Mouse (Mus musculus) CH12.LX (cell line): ENCODE measurements around the gene Tmem164. TPM values are rescaled to one million over a fixed set of nuclear protein-coding genes. Genes with fewer than 3 reads are reported as not detected.

Experiments used
- DNase-seq: peaks from one replicate; pipeline ENCODE4 v3.0.0-alpha.2; 2013; ENCODE audit errors: extremely low read depth
- H3K27ac ChIP-seq: 2 replicates; pipeline ENCODE4 v1.5.1; 2012; ENCODE audit warnings: low read depth, mild to moderate bottlenecking, control low read depth, moderate library complexity; ENCODE audit not compliant: insufficient read depth
- H3K27me3 ChIP-seq: replicated peaks from 2 replicates; pipeline ENCODE3; 2012; ENCODE audit warnings: inconsistent platforms
- H3K36me3 ChIP-seq, 2 experiments: replicated peaks in 1 of 2; 2 replicates each; pipeline versions ENCODE3 to v1.6.1; 2012; ENCODE audit warnings: inconsistent platforms in 1 of 2, low read length in 1 of 2, mild to moderate bottlenecking in 1 of 2, mixed read lengths in 1 of 2, moderate library complexity in 1 of 2; ENCODE audit not compliant: control insufficient read depth in 1 of 2, insufficient read depth in 1 of 2
- H3K4me1 ChIP-seq, 2 experiments: 2 replicates each; pipeline ENCODE4 v1.6.1; 2012; ENCODE audit warnings: inconsistent platforms in 1 of 2, moderate library complexity in 1 of 2; ENCODE audit not compliant: insufficient read depth in 2 of 2, control insufficient read depth in 1 of 2
- H3K4me2 ChIP-seq: 2 replicates; pipeline ENCODE4 v1.6.1; 2012; ENCODE audit warnings: low read depth, mild to moderate bottlenecking, control low read depth; ENCODE audit not compliant: poor library complexity, insufficient read depth, severe bottlenecking
- H3K4me3 ChIP-seq, 3 experiments: fragments of 150-350 bp in 1 of 3; sonication (generic) in 1 of 3; replicated peaks in 1 of 3; 2 replicates each; pipeline versions ENCODE3 to v1.5.1; 2011 to 2012; ENCODE audit warnings: low read depth in 2 of 3, low read length in 2 of 3, mild to moderate bottlenecking in 2 of 3, moderate library complexity in 2 of 3, control low read depth in 1 of 3, improper control_type of control experiment in 1 of 3, inconsistent platforms in 1 of 3, mixed read lengths in 1 of 3; ENCODE audit not compliant: poor library complexity in 1 of 3
- H3K79me2 ChIP-seq: replicated peaks from 2 replicates; pipeline ENCODE4 v1.6.1; 2012; ENCODE audit warnings: mild to moderate bottlenecking, moderate library complexity; ENCODE audit not compliant: control insufficient read depth, poor library complexity, insufficient read depth, severe bottlenecking; ENCODE audit errors: extremely low read depth
- H3K9ac ChIP-seq: 2 replicates; pipeline ENCODE4 v1.6.1; 2012; ENCODE audit warnings: low read depth, mild to moderate bottlenecking, control low read depth, moderate library complexity; ENCODE audit not compliant: insufficient read depth
- H3K9me3 ChIP-seq: replicated peaks from 2 replicates; pipeline ENCODE3; 2012; ENCODE audit warnings: low read length, inconsistent platforms, mixed read lengths
- CHD1 ChIP-seq: IDR thresholded peaks from 2 replicates; pipeline ENCODE4 v1.6.1; 2012; ENCODE audit warnings: low read depth, low read length, improper control_type of control experiment, inconsistent platforms
- CHD2 ChIP-seq: IDR thresholded peaks from 2 replicates; pipeline ENCODE4 v1.6.1; 2011; ENCODE audit warnings: low read length, improper control_type of control experiment
- EP300 ChIP-seq: IDR thresholded peaks from 2 replicates; pipeline ENCODE4 v1.6.1; 2011; ENCODE audit warnings: low read length, improper control_type of control experiment
- ETS1 ChIP-seq: conservative IDR thresholded peaks from 2 replicates; pipeline ENCODE4 v1.6.1; 2012; ENCODE audit warnings: low read depth, mild to moderate bottlenecking, inconsistent platforms, low read length, improper control_type of control experiment, moderate library complexity
- GABPA ChIP-seq: IDR thresholded peaks from 2 replicates; pipeline ENCODE4 v1.6.1; 2012; ENCODE audit warnings: low read depth, low read length, improper control_type of control experiment, inconsistent platforms; ENCODE audit not compliant: insufficient replicate concordance
- HCFC1 ChIP-seq: IDR thresholded peaks from 2 replicates; pipeline ENCODE4 v1.6.1; 2012; ENCODE audit warnings: low read depth, mild to moderate bottlenecking, inconsistent platforms, low read length, improper control_type of control experiment
- JUN ChIP-seq: IDR thresholded peaks from 2 replicates; pipeline ENCODE4 v1.6.1; 2011; ENCODE audit warnings: low read depth, mild to moderate bottlenecking, low read length, improper control_type of control experiment, moderate library complexity; ENCODE audit not compliant: insufficient read depth
- KAT2A ChIP-seq: IDR thresholded peaks from 2 replicates; pipeline ENCODE4 v1.6.1; 2012; ENCODE audit warnings: low read length, improper control_type of control experiment, inconsistent platforms; ENCODE audit not compliant: insufficient replicate concordance
- MAFK ChIP-seq: IDR thresholded peaks from 2 replicates; pipeline ENCODE4 v1.6.1; 2011; ENCODE audit warnings: low read length, improper control_type of control experiment; ENCODE audit not compliant: insufficient replicate concordance
- MAX ChIP-seq: IDR thresholded peaks from 2 replicates; pipeline ENCODE4 v1.6.1; 2011; ENCODE audit warnings: low read length, improper control_type of control experiment
- MEF2A ChIP-seq: IDR thresholded peaks from 2 replicates; pipeline ENCODE4 v1.6.1; 2014; ENCODE audit warnings: low read depth, mild to moderate bottlenecking, inconsistent platforms, low read length, improper control_type of control experiment, borderline replicate concordance
- MXI1 ChIP-seq: IDR thresholded peaks from 2 replicates; pipeline ENCODE4 v1.6.1; 2011; ENCODE audit warnings: mild to moderate bottlenecking, low read depth, low read length, improper control_type of control experiment
- MYC ChIP-seq: IDR thresholded peaks from 2 replicates; pipeline ENCODE4 v1.6.1; 2011; ENCODE audit warnings: low read depth, mild to moderate bottlenecking, improper control_type of control experiment, low read length
- NELFE ChIP-seq: IDR thresholded peaks from 2 replicates; pipeline ENCODE4 v1.6.1; 2011; ENCODE audit warnings: low read depth, low read length, improper control_type of control experiment
- PAX5 ChIP-seq: IDR thresholded peaks from 2 replicates; pipeline ENCODE4 v1.6.1; 2012; ENCODE audit warnings: low read length, inconsistent platforms, mixed read lengths
- POLR2A ChIP-seq: IDR thresholded peaks from 2 replicates; pipeline ENCODE4 v1.6.1; 2011; ENCODE audit warnings: low read depth, mild to moderate bottlenecking, improper control_type of control experiment, low read length
- POLR2AphosphoS2 ChIP-seq: IDR thresholded peaks from 2 replicates; pipeline ENCODE4 v1.6.1; 2011; ENCODE audit warnings: low read depth, low read length, improper control_type of control experiment
- RAD21 ChIP-seq: IDR thresholded peaks from 2 replicates; pipeline ENCODE4 v1.6.1; 2011; ENCODE audit warnings: low read depth, mild to moderate bottlenecking, low read length, improper control_type of control experiment, moderate library complexity
- TBP ChIP-seq: conservative IDR thresholded peaks from 2 replicates; pipeline ENCODE4 v1.6.1; 2011; ENCODE audit warnings: low read depth, low read length, improper control_type of control experiment
- UBTF ChIP-seq: IDR thresholded peaks from 2 replicates; pipeline ENCODE4 v1.6.1; 2012; ENCODE audit warnings: low read depth, mild to moderate bottlenecking, inconsistent platforms, low read length, improper control_type of control experiment, moderate library complexity
- USF2 ChIP-seq: conservative IDR thresholded peaks from 2 replicates; pipeline ENCODE4 v1.6.1; 2011; ENCODE audit warnings: low read depth, low read length, improper control_type of control experiment
- ZC3H11A ChIP-seq: IDR thresholded peaks from 2 replicates; pipeline ENCODE4 v1.6.1; 2012; ENCODE audit warnings: low read depth, mild to moderate bottlenecking, inconsistent platforms, low read length, improper control_type of control experiment
- ZMIZ1 ChIP-seq: IDR thresholded peaks from 2 replicates; pipeline ENCODE4 v1.6.1; 2012; ENCODE audit warnings: low read depth, mild to moderate bottlenecking, inconsistent platforms, low read length, improper control_type of control experiment
- dilution Hi-C: fragments of 300-500 bp; cut with MboI; formaldehyde crosslinking; loops from 2 replicates; pipeline ENCODE4 v1.14.3; 2020; ENCODE audit warnings: low sequenced_read_pairs; ENCODE audit not compliant: extremely low pct_unique_long_range_greater_than_20kb, extremely low pct_ligation_motif_present
- in situ Hi-C: fragments of 300-500 bp; cut with MboI; formaldehyde crosslinking; loops from 3 replicates; pipeline ENCODE4 v1.14.3; 2019; ENCODE audit warnings: low sequenced_read_pairs, low pct_ligation_motif_present, low pct_unique_long_range_greater_than_20kb, mixed read lengths
- polyA plus RNA-seq: library from polyadenylated mRNA; unstranded; fragments of >175 nt; gene quantifications from 2 replicates; pipeline ENCODE4 v1.2.1, GENCODE M21; 2012; ENCODE audit warnings: low read depth; ENCODE audit not compliant: insufficient read length
- total RNA-seq, 2 experiments: library from RNA; depleted of rRNA; stranded (reverse); fragments of 300-350 nt in 1 of 2; fragments of >200 nt in 1 of 2; gene quantifications; 2 replicates each; pipeline ENCODE4 v1.2.3; 2012 to 2014

The Tmem164 gene
- total and polyA plus RNA-seq, 3 experiments = 19.2 to 22.7 (median 21.5) TPM

- no peak for TF ChIP-seq UBTF
- no peak for TF ChIP-seq PAX5
- no peak for TF ChIP-seq KAT2A
- 0 out of 2 replicates have a peak, but pooled peaks have one; percentile 38 for TF ChIP-seq CHD1
- TF ChIP-seq POLR2AphosphoS2 = no peak
- no peak for TF ChIP-seq NELFE
- TF ChIP-seq JUN = no peak
- no peak for TF ChIP-seq ZMIZ1
- 0 out of 2 replicates have a peak, but pooled peaks have one; percentile 27 for TF ChIP-seq POLR2A
- TF ChIP-seq MEF2A = no peak
- no peak for TF ChIP-seq RAD21
- TF ChIP-seq MYC = no peak
These were observed 683 bp upstream of the Tmem164 start (continued) for GRCm38 (mm10) chrX:142680391-142681055.

GRCm38 (mm10) chrX:142681616-142682141 lies 473 bp downstream of the Tmem164 start:
- peaks cover 0 to 9% of the 10 kb centered on the region in 2 experiments for H3K36me3 ChIP-seq
- no peaks in the 10 kb centered on the region for H3K9me3 ChIP-seq
- peak overlapping the region; percentile 49 to 91 (median 63) for H3K4me3 ChIP-seq
- peaks cover 4 to 41% of the 10 kb centered on the region in 2 experiments; a peak in 3 of 4 replicates for H3K4me1 ChIP-seq
- H3K27ac ChIP-seq = peak overlapping the region; percentile 76
- peaks cover 13% of the 10 kb centered on the region for H3K79me2 ChIP-seq
- no peaks in the 10 kb centered on the region for H3K27me3 ChIP-seq
- dilution Hi-C loops (no loop called here), in situ Hi-C loops (no loop called here)
- peak; percentile 44 for DNase-seq
- H3K4me2 ChIP-seq = peak overlapping the region; percentile 61; the same call in 1 of the 2 replicates
- TF ChIP-seq ZC3H11A = no peak
- no peak for TF ChIP-seq MAX
- no peak for TF ChIP-seq MAFK
- no peak for TF ChIP-seq MYC
- no peak for TF ChIP-seq KAT2A
- no peak for TF ChIP-seq GABPA
- TF ChIP-seq CHD2 = no peak
- TF ChIP-seq ZMIZ1 = no peak
- no peak; the same call in 1 of the 2 replicates for TF ChIP-seq MXI1
- no peak for TF ChIP-seq PAX5
- no peak for TF ChIP-seq USF2
- no peak for TF ChIP-seq EP300
- no peak for TF ChIP-seq HCFC1
- no peak for TF ChIP-seq ETS1
- TF ChIP-seq TBP = no peak
- peak overlapping the region; percentile 71 for H3K9ac ChIP-seq
